Mouse (Mus musculus) spleen, adult 12 weeks (tissue): ENCODE results near the gene Rab14.

Experiments
- DNase-seq: peaks from one replicate; pipeline ENCODE4 v3.0.0; 2022; ENCODE audit warnings: low spot score

Gene Rab14

DNA sequence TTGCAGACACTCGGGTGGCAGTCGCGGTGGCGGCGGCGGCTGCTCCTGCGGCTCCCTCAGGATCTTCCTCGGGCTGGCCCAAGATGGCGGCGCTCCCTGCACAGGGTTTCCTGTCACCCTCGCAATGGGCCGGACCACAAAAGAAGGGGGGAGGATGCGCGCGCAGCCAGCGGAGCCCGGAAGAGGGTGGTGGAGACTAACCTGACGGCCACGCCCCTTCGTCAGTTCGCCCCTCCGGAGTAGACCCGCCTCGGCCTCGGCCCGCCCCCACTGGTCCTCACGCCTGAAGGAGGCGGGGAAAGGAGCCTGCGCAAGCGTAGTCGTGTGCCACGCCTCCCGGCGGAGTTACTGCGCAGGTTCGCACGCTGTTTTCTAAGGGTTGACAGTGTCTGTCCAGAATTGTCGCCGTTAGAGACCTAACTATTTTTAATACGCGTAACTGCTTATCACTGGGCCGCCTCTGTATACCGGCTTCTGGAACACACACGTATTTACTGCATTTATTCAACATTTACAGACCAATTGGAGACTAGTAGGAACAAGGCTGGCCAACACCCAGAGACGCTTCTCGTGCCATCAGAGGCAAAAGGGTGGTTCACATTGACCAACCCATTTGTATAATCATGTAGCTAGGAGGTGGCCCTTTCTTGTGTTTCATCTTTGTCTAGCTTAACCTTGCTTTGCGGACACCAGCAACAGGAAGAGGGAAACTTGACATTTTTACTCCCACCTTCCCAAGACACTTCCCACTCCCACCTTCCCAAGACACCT is at the start of gene Rab14:
Gene Rab14, minus strand, starts transcription at position 223 of the 771 bp plus-strand sequence.
- peak; percentile 99 for DNase-seq

- DNase-seq, result no peak
Observed at GRCm38 (mm10) chr2:35247763-35248162, 46.8 kb upstream of the Rab14 start.

- DNase-seq, result no peak
Observed at GRCm38 (mm10) chr2:35244241-35244640, 43.3 kb upstream of the Rab14 start.

- DNase-seq, result no peak
Observed at GRCm38 (mm10) chr2:35235021-35235420, 34.1 kb upstream of the Rab14 start.

- no peak for DNase-seq
Observed at GRCm38 (mm10) chr2:35233898-35234297, 33.0 kb upstream of the Rab14 start.

DNA sequence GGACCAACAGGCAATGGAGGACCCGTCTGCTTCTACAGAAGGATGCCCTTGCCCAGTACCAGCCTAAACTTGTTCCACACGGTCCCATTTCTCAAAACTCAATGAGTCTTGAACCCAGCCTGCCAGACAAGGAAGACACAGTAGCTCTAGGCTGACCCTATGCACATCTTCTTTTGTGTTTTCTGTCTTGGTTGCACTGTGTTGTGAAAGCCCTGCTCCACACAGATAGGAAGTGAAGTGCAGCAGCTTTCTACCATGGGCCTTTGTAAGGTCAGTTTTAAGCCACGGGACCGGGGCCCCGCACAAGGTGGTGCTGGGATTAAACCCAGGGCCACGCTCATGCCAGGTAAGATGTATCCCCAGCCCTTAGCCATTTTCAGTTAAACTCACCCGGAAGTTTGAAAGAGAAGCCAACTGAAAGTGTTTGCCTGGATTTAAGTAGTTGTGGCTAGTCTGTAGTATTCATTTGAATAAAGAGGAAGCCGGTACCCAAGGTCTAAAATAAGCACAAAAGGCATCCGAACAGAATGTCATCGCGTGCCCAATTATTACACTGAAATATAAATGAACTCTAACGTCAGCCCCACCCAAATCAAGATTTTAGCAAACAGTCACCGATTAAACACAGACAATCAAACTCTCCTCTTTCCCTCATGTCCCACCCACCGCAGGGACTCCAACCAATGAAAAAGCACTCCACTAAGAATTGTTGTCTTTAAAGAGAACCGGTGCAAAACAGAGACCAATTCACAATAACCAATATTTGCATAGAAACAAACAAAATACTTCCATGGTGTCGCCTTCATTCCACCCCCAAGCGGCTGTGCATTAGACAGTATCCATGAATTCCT is 31.9 kb upstream of the Rab14 start:
- DNase-seq, result no peak

GRCm38 (mm10) chr2:35231871-35232270 is 31.0 kb upstream of the Rab14 start:
- DNase-seq, result no peak

DNA sequence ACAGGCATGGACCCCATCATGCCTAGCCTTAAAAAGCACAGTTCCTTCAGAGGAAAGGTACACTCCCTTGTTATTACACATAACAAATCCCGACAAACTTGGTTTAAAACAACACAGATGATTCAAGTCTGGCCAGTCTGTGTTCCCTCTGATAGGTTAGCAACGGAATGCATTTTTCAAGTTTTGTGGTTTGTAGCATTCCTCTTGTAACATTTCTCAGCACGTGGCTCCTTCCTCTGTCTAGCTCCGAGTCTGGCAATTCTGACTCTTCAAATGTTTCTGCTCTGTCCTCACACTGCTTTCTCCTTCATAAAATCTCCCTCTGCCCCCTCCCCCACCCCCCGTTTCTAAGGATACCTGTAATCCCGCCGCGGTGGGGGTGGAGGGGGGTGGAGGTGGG is 29.3 kb upstream of the Rab14 start:
- no peak for DNase-seq

DNA sequence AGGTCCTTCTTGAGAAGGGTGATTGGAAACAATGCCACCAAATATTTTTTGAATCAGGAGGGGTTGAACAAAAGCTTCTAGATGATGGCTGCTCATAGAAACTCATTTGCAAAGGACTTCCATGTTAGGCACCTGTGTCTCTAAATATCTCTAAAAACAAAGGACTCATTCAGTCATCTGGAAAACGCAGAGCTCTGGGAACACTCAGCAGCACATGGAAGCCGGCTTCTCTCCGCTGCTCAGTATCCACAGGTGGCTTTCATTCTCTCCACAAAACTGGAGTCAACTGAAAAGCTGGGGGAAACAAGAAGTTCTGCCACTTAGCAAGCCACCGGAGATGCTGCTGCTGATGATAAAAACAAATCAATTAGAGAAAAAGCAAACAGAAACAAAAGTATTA is 27.2 kb upstream of the Rab14 start:
- DNase-seq, result no peak

- no peak for DNase-seq
Observed at GRCm38 (mm10) chr2:35224285-35224684, 23.4 kb upstream of the Rab14 start.

- DNase-seq, result no peak
Observed at GRCm38 (mm10) chr2:35222822-35223391, 22.0 kb upstream of the Rab14 start.

DNA sequence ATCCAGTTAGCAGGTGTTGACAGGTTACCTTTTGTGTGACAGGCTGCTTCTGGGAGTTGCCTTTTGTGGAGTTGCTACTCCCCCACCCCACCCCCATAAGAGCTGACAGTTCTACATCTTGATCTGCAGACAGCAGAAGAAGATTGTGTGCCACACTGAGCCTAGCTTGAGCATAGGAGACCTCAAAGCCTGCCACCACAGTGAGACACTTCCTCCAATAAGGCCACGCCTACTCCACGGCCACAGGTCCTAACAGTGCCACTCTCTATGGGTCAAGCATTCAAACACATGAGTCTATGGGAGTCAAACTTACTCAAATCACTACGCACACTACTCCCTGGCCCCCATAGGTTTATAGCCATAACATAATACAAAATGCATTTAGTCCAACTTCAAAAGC is 17.8 kb upstream of the Rab14 start:
- DNase-seq, result no peak

- no peak for DNase-seq
Observed at GRCm38 (mm10) chr2:35216701-35217100, 15.8 kb upstream of the Rab14 start.

GRCm38 (mm10) chr2:35215363-35215762 is 14.4 kb upstream of the Rab14 start:
- DNase-seq, result no peak

DNA sequence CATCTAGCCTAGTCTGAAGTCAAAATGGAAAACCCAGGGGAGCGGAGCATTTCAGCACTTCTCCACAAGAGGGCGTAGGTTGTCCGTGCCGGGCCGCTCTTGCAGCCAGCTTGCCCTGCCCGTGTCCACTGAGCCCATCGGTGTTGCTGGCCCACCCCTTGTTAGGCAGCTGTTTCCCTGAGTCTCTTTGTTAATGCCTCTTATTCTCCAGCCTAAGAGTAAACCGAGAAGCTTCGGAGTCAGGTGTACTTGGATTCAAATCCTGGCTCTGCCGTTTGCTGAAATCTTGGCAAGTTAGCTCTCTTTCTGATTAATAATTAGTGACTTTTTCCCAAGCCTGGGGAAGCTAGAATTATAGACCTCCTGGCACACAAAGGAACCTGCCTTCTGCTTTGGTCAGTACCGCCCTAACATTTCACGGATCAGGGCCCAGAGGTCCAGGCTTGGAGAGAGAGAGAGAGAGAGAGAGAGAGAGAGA is 14.0 kb upstream of the Rab14 start:
- DNase-seq, result peak; percentile 47

DNA sequence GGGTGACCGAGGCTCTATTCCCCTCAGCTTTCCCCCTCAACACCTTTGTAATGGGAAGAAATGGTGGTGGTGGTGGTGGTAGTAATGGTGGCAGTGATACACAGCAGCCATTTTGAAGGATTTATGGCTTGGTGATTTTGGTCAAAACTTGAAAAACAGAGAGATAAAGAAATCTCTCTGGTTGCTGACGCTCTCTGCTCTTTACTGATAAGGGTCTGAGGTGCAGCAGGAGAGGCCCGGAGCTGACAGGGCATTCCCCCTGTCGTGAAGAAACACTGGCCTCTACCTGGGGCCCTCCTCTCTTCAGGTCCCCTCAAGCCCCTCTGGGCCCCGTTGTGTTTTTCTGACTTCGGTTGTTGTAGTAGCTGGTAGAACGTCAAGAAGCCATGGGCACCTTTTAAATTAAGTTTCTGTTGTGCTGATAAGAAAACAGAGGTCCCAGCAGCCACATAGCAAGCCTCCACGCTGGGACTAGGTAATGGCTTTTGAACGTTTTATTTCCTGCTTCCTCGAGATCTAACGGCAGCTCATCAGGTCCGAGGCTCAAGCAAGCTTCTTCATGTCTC is 12.5 kb upstream of the Rab14 start:
- no peak for DNase-seq

DNA sequence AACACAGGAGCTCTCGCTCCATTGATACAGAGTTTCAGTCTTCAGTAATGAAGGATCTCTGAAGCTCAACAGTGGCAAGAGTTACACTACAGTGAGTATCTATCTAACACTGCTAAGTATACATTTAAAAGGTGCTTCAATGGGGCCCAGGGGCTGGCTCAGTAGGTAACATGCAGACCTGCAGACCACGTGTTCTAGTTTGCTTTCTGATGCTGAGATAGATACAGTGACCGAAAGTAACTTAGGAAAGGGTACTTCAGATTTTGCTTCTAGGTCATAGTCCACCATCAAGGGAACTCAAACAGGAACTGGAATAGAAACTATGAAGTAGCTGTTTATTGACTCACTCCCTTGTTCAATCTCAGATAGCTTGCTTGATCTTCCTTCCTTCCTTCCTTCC is 10.8 kb upstream of the Rab14 start:
- DNase-seq, result no peak

GRCm38 (mm10) chr2:35208931-35209665 is 8.2 kb upstream of the Rab14 start:
- no peak for DNase-seq

- DNase-seq, result no peak
Observed at GRCm38 (mm10) chr2:35208054-35208453, 7.1 kb upstream of the Rab14 start.

DNA sequence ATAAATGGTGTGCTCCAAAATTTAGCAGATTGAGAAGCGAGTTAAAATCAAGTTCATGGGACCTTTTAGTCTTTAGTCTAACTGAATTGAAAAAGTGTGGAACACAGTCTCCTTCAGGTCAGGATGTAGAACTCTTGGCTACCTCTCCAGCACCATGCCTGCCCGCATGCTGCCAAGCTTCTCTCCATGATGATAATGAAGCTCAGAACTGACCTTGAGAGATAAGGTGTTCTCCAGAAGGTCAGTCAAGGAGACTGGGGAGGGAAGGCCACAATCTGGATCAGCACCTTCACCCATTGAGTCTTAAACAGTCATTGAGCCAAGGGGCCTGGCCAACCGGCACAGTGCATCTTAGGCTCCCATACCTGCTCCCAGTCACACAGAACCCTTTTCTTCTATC is 5.8 kb upstream of the Rab14 start:
- no peak for DNase-seq

GRCm38 (mm10) chr2:35203729-35204128 is 2.8 kb upstream of the Rab14 start:
- DNase-seq, result no peak
